Mouse (Mus musculus) cortical plate, adult 2 months (tissue): ENCODE results near the gene Pax2. TPM values are rescaled to one million over a fixed set of nuclear protein-coding genes. Genes with fewer than 3 reads are reported as not detected.
A peak's percentile ranks its signal among the peaks of the same experiment; 100 is the strongest.
"Not testable (repeated sequence)": the region's sequence is repeated elsewhere in the genome, so short reads cannot be mapped to it uniquely, and the experiment has no call there.

ENCODE experiments used
- H3K27ac ChIP-seq: fragments of 200-500 bp; 2 replicates; pipeline ENCODE4 v1.5.1; 2012; ENCODE audit warnings: low read length, control low read depth, inconsistent platforms; ENCODE audit not compliant: insufficient read depth
- H3K4me1 ChIP-seq: fragments of 200-500 bp; 2 replicates; pipeline ENCODE4 v1.6.1; 2011; ENCODE audit warnings: low read length; ENCODE audit not compliant: control insufficient read depth, insufficient read depth
- H3K4me3 ChIP-seq: fragments of 200-500 bp; 2 replicates; pipeline ENCODE4 v1.5.1; 2011; ENCODE audit warnings: mild to moderate bottlenecking, low read length, control low read depth; ENCODE audit not compliant: insufficient read depth
- CTCF ChIP-seq: fragments of 200-500 bp; IDR thresholded peaks from 2 replicates; pipeline ENCODE4 v1.5.1; 2011; ENCODE audit warnings: mild to moderate bottlenecking, control low read depth, low read length; ENCODE audit not compliant: insufficient read depth; ENCODE audit errors: extremely low read depth
- POLR2A ChIP-seq: fragments of 200-500 bp; IDR thresholded peaks from 2 replicates; pipeline ENCODE4 v1.6.1; 2011; ENCODE audit warnings: mild to moderate bottlenecking, low read length, control low read depth; ENCODE audit not compliant: insufficient read depth; ENCODE audit errors: extremely low read depth
- polyA plus RNA-seq: library from polyadenylated mRNA; depleted of rRNA; stranded (reverse); fragments of >200 nt; gene quantifications from 2 replicates; pipeline ENCODE4 v1.2.3, GENCODE M21; 2012

Pax2 gene
- polyA plus RNA-seq, 1 experiment = 0.06 TPM

DNA sequence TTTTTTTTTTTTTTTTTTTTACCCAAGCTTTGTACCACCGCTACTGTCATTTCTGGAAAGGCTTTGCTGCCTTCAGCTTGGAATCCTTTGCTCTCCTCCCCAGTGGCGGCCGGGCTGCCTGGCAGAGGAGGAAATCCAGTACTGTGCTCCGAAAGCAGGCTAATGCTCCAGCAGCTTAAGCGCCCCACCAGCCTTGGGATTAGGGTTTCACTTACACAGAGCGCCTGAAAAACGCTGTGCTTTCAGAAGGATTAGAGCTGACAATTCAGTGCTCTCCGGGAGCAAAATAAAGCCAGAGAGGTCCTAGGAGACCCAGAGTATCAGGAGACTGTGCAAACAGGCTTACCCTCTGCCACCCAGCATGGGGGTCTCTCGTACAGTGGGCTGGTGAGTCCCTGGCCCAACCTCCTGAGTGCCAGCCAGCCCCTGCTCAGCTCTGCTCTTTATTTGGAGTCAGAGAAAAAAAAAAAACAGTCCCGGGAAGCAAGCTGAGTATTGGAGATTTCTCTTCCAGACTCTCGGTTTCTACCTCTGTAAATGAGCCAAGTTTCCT, 69.4 kb downstream of the Pax2 start:
- TF ChIP-seq POLR2A = no peak
- Histone ChIP-seq H3K27ac (no peak overlapping the region), H3K4me3 (no peak overlapping the region), H3K4me1 (no peaks in the 10 kb centered on the region; the same call in 1 of the 2 replicates)

DNA sequence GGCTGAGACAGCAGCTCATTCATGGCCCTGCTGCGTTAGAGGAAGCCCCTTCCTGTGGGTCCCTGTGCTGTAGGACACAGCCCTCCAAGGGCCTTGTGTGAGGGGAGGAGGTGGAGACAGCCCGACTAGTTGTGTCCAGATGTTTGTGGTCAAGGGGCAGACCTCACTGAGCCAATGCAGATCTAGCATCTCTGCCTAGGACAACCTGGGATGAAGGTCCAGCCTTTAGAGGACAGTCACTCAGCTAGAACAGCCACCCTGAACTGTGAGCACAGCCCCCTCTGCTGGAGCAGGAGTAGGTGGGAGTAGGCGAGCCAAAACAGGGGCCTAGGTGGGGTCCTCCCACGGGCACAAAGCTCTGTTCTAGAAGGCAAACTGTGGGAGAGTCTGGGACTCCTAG, 70.0 kb downstream of the Pax2 start:
- no peak overlapping the region for H3K27ac ChIP-seq
- H3K4me3 ChIP-seq = no peak overlapping the region
- 0 out of 2 replicates have a peak, but pooled peaks have one; percentile 0 for TF ChIP-seq CTCF
- TF ChIP-seq POLR2A = no peak
- no peaks in the 10 kb centered on the region for H3K4me1 ChIP-seq

DNA sequence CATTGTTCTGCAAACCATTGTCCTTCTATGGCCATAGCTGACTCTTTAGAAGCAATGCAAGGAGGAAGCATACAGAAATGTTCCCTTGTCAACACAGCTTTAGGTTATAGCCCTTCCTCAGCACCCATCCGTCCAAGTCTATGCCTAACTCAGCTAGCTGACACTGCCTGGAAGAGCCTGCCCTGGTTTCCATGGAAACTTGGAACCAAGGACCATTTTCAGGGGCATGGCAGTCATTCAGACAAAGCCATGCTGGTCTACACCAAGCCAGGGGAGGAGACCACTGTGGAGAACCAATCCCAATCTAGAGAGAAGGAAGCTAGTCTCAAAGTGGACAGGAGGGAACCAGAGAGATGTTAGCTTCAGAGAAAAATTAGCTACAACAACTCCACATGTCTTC, 77.5 kb downstream of the Pax2 start:
- Histone ChIP-seq H3K4me1 (no peaks in the 10 kb centered on the region), H3K4me3 (no peak overlapping the region), H3K27ac (no peak overlapping the region)
- TF ChIP-seq POLR2A (no peak), CTCF (no peak)

DNA sequence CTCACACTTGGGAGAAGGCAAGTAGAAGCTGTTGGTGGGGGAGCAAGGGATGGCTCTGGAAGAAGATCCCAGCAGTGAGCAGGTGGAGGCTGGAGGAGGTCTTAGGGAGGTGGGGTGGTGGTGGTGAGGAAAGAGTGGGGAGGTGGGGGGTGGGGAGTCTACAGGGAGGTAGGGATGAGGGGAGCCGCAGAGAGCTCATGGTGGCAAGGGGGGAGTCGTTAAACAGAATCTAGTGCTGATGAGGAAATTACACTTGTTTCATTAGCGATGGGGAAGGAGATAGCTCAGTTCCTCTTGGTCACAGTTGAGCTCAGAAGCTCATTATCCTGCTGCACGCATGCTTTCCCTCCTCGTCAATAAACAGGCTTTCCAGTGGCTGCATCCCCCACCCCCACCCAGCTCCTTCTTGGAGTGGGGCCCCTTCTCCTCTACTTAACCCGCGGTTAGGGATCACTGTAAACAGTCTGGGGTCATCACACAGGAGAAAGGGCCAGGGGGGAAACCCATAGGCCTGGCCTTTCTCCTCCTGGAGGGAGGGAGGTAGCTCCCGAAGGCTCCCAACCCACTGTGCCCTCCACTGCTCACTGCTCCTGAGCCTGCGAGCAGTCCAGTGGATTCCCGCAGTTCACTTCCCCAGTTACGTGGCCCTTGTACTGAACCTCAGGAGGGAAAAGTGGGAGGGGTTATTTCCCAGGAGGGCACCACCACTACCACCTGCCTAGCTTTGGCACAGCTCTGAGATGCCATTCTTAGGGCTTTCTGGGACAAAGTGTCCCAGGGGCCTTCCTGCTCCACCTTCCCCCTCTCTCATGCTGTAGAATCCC, 78.6 kb downstream of the Pax2 start:
- Histone ChIP-seq H3K4me1 (no peaks in the 10 kb centered on the region), H3K27ac (no peak overlapping the region), H3K4me3 (no peak overlapping the region)
- no peak for TF ChIP-seq POLR2A

DNA sequence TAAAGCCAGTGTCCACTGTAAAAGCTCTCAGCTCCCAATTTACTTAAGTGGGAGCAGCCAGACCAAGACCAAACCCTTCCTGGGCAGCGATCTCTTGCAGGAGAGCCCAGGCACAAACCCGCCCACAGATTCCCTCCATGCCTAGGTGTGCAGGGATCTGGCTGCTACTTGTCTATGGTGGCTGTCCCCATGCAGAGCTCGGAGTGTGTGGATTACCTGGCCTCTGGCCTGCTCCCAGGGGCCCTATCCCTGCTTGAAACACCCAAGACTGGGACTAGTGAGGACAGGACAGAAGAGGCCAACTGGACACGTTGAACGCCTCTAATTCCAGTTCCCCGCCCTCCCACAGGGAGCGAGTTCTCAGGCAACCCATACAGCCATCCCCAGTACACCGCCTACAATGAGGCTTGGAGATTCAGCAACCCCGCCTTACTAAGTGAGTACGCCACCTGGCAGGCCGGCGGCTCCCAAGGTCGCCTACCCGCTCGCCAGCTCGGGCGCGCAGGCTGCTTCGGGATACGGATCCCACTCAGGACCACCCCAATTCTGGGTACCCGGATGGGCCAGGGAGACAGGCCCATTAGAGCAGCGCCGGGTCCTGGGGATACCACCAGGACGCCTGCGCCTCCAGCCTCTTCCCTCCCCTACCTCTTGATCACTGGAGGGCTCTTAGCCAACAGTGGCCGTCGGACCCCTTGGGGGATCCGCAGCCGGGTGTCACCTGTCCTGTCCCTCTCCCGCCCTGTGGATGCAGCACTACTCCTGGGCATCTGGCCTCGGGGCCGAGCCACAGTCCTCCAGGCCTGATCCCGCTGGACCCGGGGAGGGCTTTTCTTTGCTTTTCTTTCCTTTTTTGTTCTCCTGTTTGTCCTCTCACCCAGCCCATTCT, 79.4 kb downstream of the Pax2 start:
- H3K4me3 ChIP-seq = no peak overlapping the region
- no peak overlapping the region for H3K27ac ChIP-seq
- TF ChIP-seq CTCF (no peak), POLR2A (no peak)
- no peaks in the 10 kb centered on the region for H3K4me1 ChIP-seq

- Histone ChIP-seq H3K4me1 (no peaks in the 10 kb centered on the region), H3K27ac (no peak overlapping the region), H3K4me3 (no peak overlapping the region)
- TF ChIP-seq CTCF (no peak), POLR2A (no peak)
Observed at GRCm38 (mm10) chr19:44835931-44836861, 80.4 kb downstream of the Pax2 start.

GRCm38 (mm10) chr19:44837426-44838205, 81.8 kb downstream of the Pax2 start:
- no peak for TF ChIP-seq POLR2A
- TF ChIP-seq CTCF = no peak
- H3K4me1 ChIP-seq = no peaks in the 10 kb centered on the region
- no peak overlapping the region for H3K4me3 ChIP-seq
- H3K27ac ChIP-seq = no peak overlapping the region

DNA sequence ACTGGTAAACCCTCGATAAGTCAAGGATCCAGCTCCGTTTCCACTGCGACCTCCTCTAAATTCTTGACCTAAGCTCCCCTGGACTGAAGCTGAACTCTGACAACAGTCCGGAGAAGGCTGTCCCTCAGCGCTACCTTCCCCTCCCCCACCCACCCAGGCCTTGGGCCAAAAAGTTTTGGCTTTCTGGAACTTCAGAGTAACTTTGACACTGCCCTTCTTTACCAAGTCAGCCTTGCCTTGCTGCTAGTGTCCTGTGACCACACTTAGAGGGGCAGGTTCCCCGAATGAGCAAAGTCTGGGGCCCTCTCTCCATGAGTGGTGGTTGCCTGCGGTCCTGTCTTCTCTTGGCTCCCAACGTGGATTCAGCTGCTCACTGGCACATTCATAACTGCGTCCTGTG, 82.5 kb downstream of the Pax2 start:
- Histone ChIP-seq H3K27ac (no peak overlapping the region), H3K4me1 (no peaks in the 10 kb centered on the region), H3K4me3 (no peak overlapping the region)
- TF ChIP-seq CTCF = no peak
- no peak for TF ChIP-seq POLR2A

DNA sequence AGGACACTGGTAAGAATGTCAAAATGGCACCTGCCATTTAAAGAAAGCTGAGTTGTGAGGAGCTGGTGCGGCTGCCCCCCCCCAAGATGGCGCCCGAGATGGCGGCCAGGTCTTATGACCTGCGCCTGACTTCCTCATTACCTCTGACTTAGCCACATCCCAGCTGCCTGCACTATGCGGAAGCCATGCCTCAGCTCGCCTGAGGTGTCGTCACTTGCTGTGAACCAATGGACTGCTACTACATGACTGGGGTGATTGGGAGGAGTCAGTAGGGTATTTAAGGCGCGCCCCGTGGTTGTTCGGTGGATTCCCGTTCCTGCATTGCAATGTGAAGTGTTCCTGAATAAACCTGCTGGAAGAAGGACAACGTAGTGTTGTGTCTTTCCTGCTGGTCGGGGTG, 86.8 kb downstream of the Pax2 start:
- not testable (repeated sequence) for H3K27ac ChIP-seq, H3K4me3 ChIP-seq, H3K4me1 ChIP-seq
